Mouse (Mus musculus): ENCODE measurements at regions not wholly inside any gene's neighbourhood (a gene's known extent, or its start where the extent isn't known, plus 50 kb on each side); places are given as distances from the start of the nearest gene placed in this dataset.

GRCm38 (mm10) chr10:43722164-43722563 is 144.1 kb downstream of the Cd24a start:
- no peak overlapping the region for H3K4me2 ChIP-seq (replicated peaks; ENCODE audit: low read depth)
- TF ChIP-seq CTCF (IDR thresholded peaks at IDR 0.05; ENCODE audit: low read depth) = no peak
- no peaks in the 10 kb centered on the region for H3K27me3 ChIP-seq (replicated peaks; ENCODE audit: control insufficient read depth, insufficient read depth, low read length)
- H3K27ac ChIP-seq (ENCODE audit: low read depth, low read length) = no peak overlapping the region
- H3K9me3 ChIP-seq (ENCODE audit: control insufficient read depth) = no peaks in the 10 kb centered on the region
- H3K9ac ChIP-seq (ENCODE audit: low read depth, low read length) = no peak overlapping the region
- H3K4me3 ChIP-seq (ENCODE audit: low read depth, low read length) = no peak overlapping the region
- 0% methylated on average over 3 of the region's 3 CpGs for WGBS
- ATAC-seq = no peak
- 0 out of 2 replicates have a peak, but pooled peaks cover 7% of the 10 kb centered on the region for H3K4me1 ChIP-seq (replicated peaks; ENCODE audit: control insufficient read depth, insufficient read depth, low read length)
- H3K36me3 ChIP-seq (ENCODE audit: control insufficient read depth, insufficient read depth) = no peaks in the 10 kb centered on the region

- WGBS = 6% methylated on average over 23 of the region's 23 CpGs
- H3K4me2 ChIP-seq (replicated peaks; ENCODE audit: low read depth) = peak overlapping the region; percentile 81
- H3K36me3 ChIP-seq (ENCODE audit: control insufficient read depth, insufficient read depth) = no peaks in the 10 kb centered on the region
- H3K4me1 ChIP-seq (replicated peaks; ENCODE audit: control insufficient read depth, insufficient read depth, low read length) = 0 out of 2 replicates have a peak, but pooled peaks cover 7% of the 10 kb centered on the region
- H3K27me3 ChIP-seq (replicated peaks; ENCODE audit: control insufficient read depth, insufficient read depth, low read length) = no peaks in the 10 kb centered on the region
- H3K9me3 ChIP-seq (ENCODE audit: control insufficient read depth) = no peaks in the 10 kb centered on the region
- H3K4me3 ChIP-seq (ENCODE audit: low read depth, low read length) = peak overlapping the region; percentile 35
- peak overlapping the region; percentile 31; the same call in 1 of the 2 replicates for H3K9ac ChIP-seq (ENCODE audit: low read depth, low read length)
- no peak for ATAC-seq
- TF ChIP-seq CTCF (IDR thresholded peaks at IDR 0.05; ENCODE audit: low read depth) = no peak
- H3K27ac ChIP-seq (ENCODE audit: low read depth, low read length) = no peak overlapping the region
Observed at GRCm38 (mm10) chr10:43722711-43723614, 144.9 kb downstream of the Cd24a start.

GRCm38 (mm10) chr10:43723615-43723937 is 145.5 kb downstream of the Cd24a start:
- Histone ChIP-seq H3K27ac (ENCODE audit: low read depth, low read length) (no peak overlapping the region), H3K4me2 (replicated peaks; ENCODE audit: low read depth) (peak overlapping the region; percentile 81), H3K9ac (ENCODE audit: low read depth, low read length) (peak overlapping the region; percentile 31; the same call in 1 of the 2 replicates), H3K4me3 (ENCODE audit: low read depth, low read length) (peak overlapping the region; percentile 35), H3K4me1 (replicated peaks; ENCODE audit: control insufficient read depth, insufficient read depth, low read length) (0 out of 2 replicates have a peak, but pooled peaks cover 7% of the 10 kb centered on the region), H3K9me3 (ENCODE audit: control insufficient read depth) (no peaks in the 10 kb centered on the region), H3K27me3 (replicated peaks; ENCODE audit: control insufficient read depth, insufficient read depth, low read length) (no peaks in the 10 kb centered on the region), H3K36me3 (ENCODE audit: control insufficient read depth, insufficient read depth) (no peaks in the 10 kb centered on the region)
- no peak for TF ChIP-seq CTCF (IDR thresholded peaks at IDR 0.05; ENCODE audit: low read depth)
- no peak for ATAC-seq
- 2% methylated on average over 12 of the region's 12 CpGs for WGBS

- Histone ChIP-seq H3K4me2 (replicated peaks; ENCODE audit: low read depth) (no peak overlapping the region), H3K4me1 (replicated peaks; ENCODE audit: control insufficient read depth, insufficient read depth, low read length) (0 out of 2 replicates have a peak, but pooled peaks cover 5% of the 10 kb centered on the region), H3K36me3 (ENCODE audit: control insufficient read depth, insufficient read depth) (no peaks in the 10 kb centered on the region), H3K4me3 (ENCODE audit: low read depth, low read length) (no peak overlapping the region), H3K27ac (ENCODE audit: low read depth, low read length) (no peak overlapping the region), H3K27me3 (replicated peaks; ENCODE audit: control insufficient read depth, insufficient read depth, low read length) (no peaks in the 10 kb centered on the region), H3K9ac (ENCODE audit: low read depth, low read length) (no peak overlapping the region), H3K9me3 (ENCODE audit: control insufficient read depth) (no peaks in the 10 kb centered on the region)
- WGBS = 65% methylated on average over 6 of the region's 6 CpGs
- no peak for ATAC-seq
- no peak for TF ChIP-seq CTCF (IDR thresholded peaks at IDR 0.05; ENCODE audit: low read depth)
Observed at GRCm38 (mm10) chr10:43727746-43728145, 149.7 kb downstream of the Cd24a start.

- Histone ChIP-seq H3K4me3 (ENCODE audit: low read depth, low read length) (no peak overlapping the region), H3K36me3 (ENCODE audit: control insufficient read depth, insufficient read depth) (no peaks in the 10 kb centered on the region), H3K27ac (ENCODE audit: low read depth, low read length) (no peak overlapping the region), H3K9me3 (ENCODE audit: control insufficient read depth) (no peaks in the 10 kb centered on the region), H3K27me3 (replicated peaks; ENCODE audit: control insufficient read depth, insufficient read depth, low read length) (no peaks in the 10 kb centered on the region), H3K4me2 (replicated peaks; ENCODE audit: low read depth) (no peak overlapping the region), H3K4me1 (replicated peaks; ENCODE audit: control insufficient read depth, insufficient read depth, low read length) (no peaks in the 10 kb centered on the region), H3K9ac (ENCODE audit: low read depth, low read length) (no peak overlapping the region)
- ATAC-seq = no peak
- WGBS = 62% methylated on average over 3 of the region's 3 CpGs
- no peak for TF ChIP-seq CTCF (IDR thresholded peaks at IDR 0.05; ENCODE audit: low read depth)
Observed at GRCm38 (mm10) chr10:43729184-43729583, 151.1 kb downstream of the Cd24a start.

- H3K4me1 ChIP-seq (replicated peaks; ENCODE audit: control insufficient read depth, insufficient read depth, low read length) = no peaks in the 10 kb centered on the region
- no peak overlapping the region for H3K27ac ChIP-seq (ENCODE audit: low read depth, low read length)
- H3K4me3 ChIP-seq (ENCODE audit: low read depth, low read length) = no peak overlapping the region
- no peaks in the 10 kb centered on the region for H3K36me3 ChIP-seq (ENCODE audit: control insufficient read depth, insufficient read depth)
- H3K9ac ChIP-seq (ENCODE audit: low read depth, low read length) = no peak overlapping the region
- ATAC-seq = no peak
- no peak for TF ChIP-seq CTCF (IDR thresholded peaks at IDR 0.05; ENCODE audit: low read depth)
- 86% methylated on average over 13 of the region's 13 CpGs for WGBS
- no peaks in the 10 kb centered on the region for H3K9me3 ChIP-seq (ENCODE audit: control insufficient read depth)
- no peak overlapping the region for H3K4me2 ChIP-seq (replicated peaks; ENCODE audit: low read depth)
- no peaks in the 10 kb centered on the region for H3K27me3 ChIP-seq (replicated peaks; ENCODE audit: control insufficient read depth, insufficient read depth, low read length)
Observed at GRCm38 (mm10) chr10:43733618-43734415, 155.7 kb downstream of the Cd24a start.
